Mouse (Mus musculus) limb, embryonic 14.5 days (tissue): Measurements from ENCODE around the gene Rptor. TPM values are rescaled to one million over a fixed set of nuclear protein-coding genes. Genes with fewer than 3 reads are reported as not detected.

Experiments
- ATAC-seq: fragments of 200-750 bp; cut with Nextera tagmentation; 2 replicates; pipeline ENCODE4 v1.8.0; 2017; ENCODE audit warnings: low read depth, moderate number of reproducible peaks, moderate TSS enrichment; ENCODE audit not compliant: low FRiP score
- DNase-seq: peaks from one replicate; pipeline ENCODE4 v3.0.0-alpha.2; 2015; ENCODE audit warnings: low spot score
- H3K27ac ChIP-seq: fragments of 300-500 bp; sonication (generic); replicated peaks from 2 replicates; pipeline ENCODE4 v1.5.1; 2014; ENCODE audit warnings: low read depth, mild to moderate bottlenecking, low read length, moderate library complexity, mixed read lengths
- H3K27me3 ChIP-seq: fragments of 300-500 bp; sonication (generic); 2 replicates; pipeline ENCODE4 v1.6.1; 2014; ENCODE audit warnings: low read length, mixed read lengths; ENCODE audit not compliant: control insufficient read depth, insufficient read depth
- H3K36me3 ChIP-seq: fragments of 300-500 bp; sonication (generic); 2 replicates; pipeline ENCODE4 v1.6.1; 2014; ENCODE audit warnings: mild to moderate bottlenecking, low read length, moderate library complexity, mixed read lengths; ENCODE audit not compliant: control insufficient read depth, insufficient read depth
- H3K4me1 ChIP-seq: fragments of 300-500 bp; sonication (generic); 2 replicates; pipeline ENCODE4 v1.6.1; 2014; ENCODE audit warnings: antibody characterized with exemption, low read length, mixed read lengths; ENCODE audit not compliant: control insufficient read depth, insufficient read depth
- H3K4me2 ChIP-seq: fragments of 300-500 bp; sonication (generic); replicated peaks from 2 replicates; pipeline ENCODE4 v1.6.1; 2014; ENCODE audit warnings: low read depth, mild to moderate bottlenecking, low read length, moderate library complexity; ENCODE audit not compliant: severe bottlenecking
- H3K4me3 ChIP-seq: fragments of 300-500 bp; sonication (generic); replicated peaks from 2 replicates; pipeline ENCODE4 v1.5.1; 2014; ENCODE audit warnings: low read length
- H3K9ac ChIP-seq: fragments of 300-500 bp; sonication (generic); 2 replicates; pipeline ENCODE4 v1.6.1; 2014; ENCODE audit warnings: mild to moderate bottlenecking, low read depth, low read length, moderate library complexity; ENCODE audit not compliant: severe bottlenecking
- H3K9me3 ChIP-seq: fragments of 300-500 bp; sonication (generic); 2 replicates; pipeline ENCODE4 v1.6.1; 2016; ENCODE audit warnings: low read length; ENCODE audit not compliant: control insufficient read depth
- POLR2A ChIP-seq: fragments of 200-500 bp; IDR thresholded peaks from 2 replicates; pipeline ENCODE4 v1.8.0; 2012; ENCODE audit warnings: inconsistent platforms, mild to moderate bottlenecking, moderate library complexity, borderline replicate concordance; ENCODE audit not compliant: insufficient read depth, insufficient read length; ENCODE audit errors: extremely low read depth
- WGBS: fragments of 180-500 bp; shearing (Covaris S2); extraction: QIAGEN DNeasy Blood & Tissue Kit; methylation state at CpG from one replicate; pipeline ENCODE4 v1.1.7; 2014; 5-methylcytosine and 5-hydroxymethylcytosine counted together
- polyA plus RNA-seq, 2 experiments: library from polyadenylated mRNA; depleted of rRNA in 1 of 2; stranded (reverse) in 1 of 2; unstranded in 1 of 2; fragments of >200 nt; fragmentation: Nextera tagmentation in 1 of 2; extraction: Ambion mirVana in 1 of 2; gene quantifications; 2 replicates each; pipeline versions ENCODE4 v1.2.1 to v1.2.3; 2012 to 2014

Rptor gene
- polyA plus RNA-seq, 2 experiments = 13.7 to 24.3 TPM

DNA sequence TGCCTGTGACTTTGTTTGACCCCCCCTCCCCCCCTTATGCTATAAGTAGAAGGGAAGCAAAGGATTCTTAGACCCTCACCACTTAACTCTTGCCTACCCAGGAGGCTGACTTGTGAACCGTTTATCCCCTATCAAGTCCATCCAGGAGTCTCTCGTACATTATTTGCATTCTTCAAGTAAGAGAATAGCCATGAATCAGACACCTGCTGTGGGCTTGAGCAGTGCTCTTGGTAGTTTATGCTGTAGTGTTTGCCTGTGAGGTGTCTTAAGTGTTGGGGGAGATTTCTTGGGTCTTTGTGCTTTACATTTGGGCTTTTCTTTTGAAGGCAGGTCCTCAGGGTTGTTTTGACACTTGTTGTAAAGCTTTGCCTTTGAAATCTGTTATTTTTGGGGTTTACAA lies 69.3 kb downstream of the Rptor start:
- WGBS = 55% methylated on average over 2 of the region's 2 CpGs
- peaks cover 10% of the 10 kb centered on the region for H3K4me1 ChIP-seq
- DNase-seq (no peak), ATAC-seq (no peak)
- H3K9ac ChIP-seq = no peak overlapping the region
- no peak overlapping the region for H3K27ac ChIP-seq
- TF ChIP-seq POLR2A = no peak
- H3K4me3 ChIP-seq = no peak overlapping the region
- H3K9me3 ChIP-seq = no peaks in the 10 kb centered on the region
- no peak overlapping the region for H3K4me2 ChIP-seq
- H3K36me3 ChIP-seq = 0 out of 2 replicates have a peak, but pooled peaks cover 5% of the 10 kb centered on the region
- H3K27me3 ChIP-seq = no peaks in the 10 kb centered on the region

DNA sequence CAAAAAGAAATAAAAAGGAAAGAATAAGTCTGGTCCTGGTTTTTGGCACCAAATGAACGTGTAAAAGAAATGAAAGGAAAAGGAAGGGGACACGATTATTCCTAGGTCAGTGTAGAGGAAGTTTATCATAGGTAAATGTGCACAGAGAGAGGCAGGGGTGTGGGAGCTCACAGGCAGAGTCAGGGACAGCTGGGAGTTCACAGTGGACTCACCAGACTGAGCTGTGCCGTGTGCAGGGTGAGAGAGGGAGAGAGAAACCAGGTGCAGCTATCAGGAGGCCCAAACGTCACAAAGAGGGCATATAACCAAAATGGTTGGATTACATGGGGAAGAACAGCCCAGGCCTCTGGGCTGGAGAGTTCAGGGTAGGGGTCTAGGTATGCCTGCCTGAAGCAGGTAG lies 70.1 kb downstream of the Rptor start:
- H3K4me3 ChIP-seq = no peak overlapping the region
- H3K27ac ChIP-seq = no peak overlapping the region
- 69% methylated on average over 4 of the region's 4 CpGs for WGBS
- H3K9ac ChIP-seq = no peak overlapping the region
- H3K9me3 ChIP-seq = no peaks in the 10 kb centered on the region
- H3K4me2 ChIP-seq = no peak overlapping the region
- H3K27me3 ChIP-seq = no peaks in the 10 kb centered on the region
- DNase-seq (no peak), ATAC-seq (no peak)
- no peak for TF ChIP-seq POLR2A
- 0 out of 2 replicates have a peak, but pooled peaks cover 5% of the 10 kb centered on the region for H3K36me3 ChIP-seq
- peaks cover 10% of the 10 kb centered on the region for H3K4me1 ChIP-seq

DNA sequence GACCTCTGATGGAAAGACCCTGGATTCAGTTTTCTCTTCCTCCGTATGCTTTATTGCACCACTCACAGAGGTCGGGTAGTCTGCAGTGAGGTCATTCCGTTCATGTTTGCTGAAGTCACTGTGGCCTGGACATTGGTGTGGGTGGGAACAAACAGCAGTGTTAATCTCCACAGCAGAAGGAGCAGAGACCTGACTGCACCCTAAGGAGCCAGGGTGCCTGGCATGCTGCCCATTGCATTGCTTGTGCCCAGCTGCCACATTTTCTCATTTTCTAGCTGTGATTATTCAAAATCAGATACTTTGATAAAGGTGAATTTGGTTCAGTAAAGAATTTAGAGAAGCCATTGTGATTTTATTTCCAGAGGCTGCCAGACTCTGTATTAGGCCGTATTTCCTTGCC lies 72.1 kb downstream of the Rptor start:
- Histone ChIP-seq H3K4me2 (no peak overlapping the region), H3K4me1 (peaks cover 10% of the 10 kb centered on the region)
- WGBS = 40% methylated on average over 4 of the region's 4 CpGs

DNA sequence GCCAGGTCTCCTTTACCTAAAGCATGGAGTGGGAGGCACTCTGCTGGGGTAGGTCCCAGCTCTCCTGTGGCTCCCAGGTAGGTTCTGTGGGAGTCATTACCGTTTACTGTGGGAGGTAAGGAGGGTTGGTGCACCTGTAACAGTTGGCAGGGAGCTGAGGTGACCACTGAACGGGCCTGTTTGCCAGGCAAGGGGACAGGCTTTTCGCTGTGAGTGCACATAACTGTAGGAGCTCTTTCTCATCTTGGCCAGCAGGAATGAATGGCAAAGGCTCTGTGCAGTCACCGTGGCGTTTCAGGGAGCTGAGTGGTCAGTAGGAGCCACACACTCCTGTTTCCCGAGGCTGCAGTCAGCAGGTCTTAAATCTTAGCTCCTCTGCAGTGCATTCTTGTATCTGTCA lies 72.8 kb downstream of the Rptor start:
- H3K27me3 ChIP-seq = no peaks in the 10 kb centered on the region
- peaks cover 10% of the 10 kb centered on the region for H3K4me1 ChIP-seq
- ATAC-seq (no peak), DNase-seq (no peak)
- no peak overlapping the region for H3K4me3 ChIP-seq
- 0 out of 2 replicates have a peak, but pooled peaks cover 5% of the 10 kb centered on the region for H3K36me3 ChIP-seq
- no peak overlapping the region for H3K4me2 ChIP-seq
- TF ChIP-seq POLR2A = no peak
- no peaks in the 10 kb centered on the region for H3K9me3 ChIP-seq
- H3K9ac ChIP-seq = no peak overlapping the region
- H3K27ac ChIP-seq = no peak overlapping the region
- WGBS = 70% methylated on average over 6 of the region's 6 CpGs

More for the DNA sequence above, 72.1 kb downstream of the Rptor start:
- Histone ChIP-seq H3K9me3 (no peaks in the 10 kb centered on the region), H3K27me3 (no peaks in the 10 kb centered on the region), H3K36me3 (0 out of 2 replicates have a peak, but pooled peaks cover 5% of the 10 kb centered on the region), H3K4me3 (no peak overlapping the region), H3K27ac (no peak overlapping the region), H3K9ac (no peak overlapping the region)
- DNase-seq (no peak), ATAC-seq (no peak; the same call in 1 of the 2 replicates)
- no peak for TF ChIP-seq POLR2A

DNA sequence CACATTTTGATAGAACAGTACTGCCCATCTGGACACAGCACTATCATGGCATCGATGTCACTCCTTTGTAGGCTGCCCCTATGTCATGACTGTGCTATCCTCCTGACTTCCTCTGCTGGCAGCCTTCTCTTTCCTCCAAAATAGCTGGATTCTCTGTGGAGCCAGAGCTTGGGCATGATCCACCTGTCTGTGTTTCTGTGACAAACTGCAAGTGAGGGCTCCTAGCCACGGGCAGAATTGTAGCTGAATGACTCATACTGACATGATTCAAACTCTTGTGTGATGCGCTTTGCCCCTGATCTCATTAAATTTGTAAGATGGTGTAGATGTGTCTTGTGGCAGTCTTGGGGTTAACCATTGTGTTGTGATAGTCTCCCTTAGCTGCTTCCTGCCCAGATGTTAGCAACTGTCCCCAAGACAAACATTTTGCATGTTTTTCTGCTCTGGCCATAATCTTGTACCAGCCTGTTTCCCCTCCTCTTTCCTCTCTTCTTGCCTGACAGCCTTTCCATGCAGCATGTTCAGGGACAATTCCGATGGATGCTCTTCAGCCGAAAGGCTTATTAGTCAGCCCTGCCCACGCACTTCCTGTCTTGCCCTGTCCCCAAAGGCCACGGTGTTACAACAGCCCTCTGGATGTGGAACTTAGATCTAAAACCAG lies 74.2 kb downstream of the Rptor start:
- TF ChIP-seq POLR2A = no peak
- DNase-seq (no peak), ATAC-seq (no peak)
- H3K4me1 ChIP-seq = peaks cover 10% of the 10 kb centered on the region
- WGBS = 64% methylated on average over 7 of the region's 7 CpGs
- H3K27ac ChIP-seq = no peak overlapping the region
- H3K36me3 ChIP-seq = 0 out of 2 replicates have a peak, but pooled peaks cover 5% of the 10 kb centered on the region
- no peak overlapping the region for H3K4me3 ChIP-seq
- no peak overlapping the region for H3K4me2 ChIP-seq
- no peaks in the 10 kb centered on the region for H3K27me3 ChIP-seq
- no peaks in the 10 kb centered on the region for H3K9me3 ChIP-seq
- no peak overlapping the region for H3K9ac ChIP-seq
